Mouse (Mus musculus) bone marrow macrophage, adult 2 months (primary cell): ENCODE measurements at regions not wholly inside any gene's neighbourhood (a gene's known extent, or its start where the extent isn't known, plus 50 kb on each side); places are given as distances from the start of the nearest gene placed in this dataset.

Experiments
- H3K27ac ChIP-seq: 2 replicates; pipeline ENCODE4 v1.5.1; 2012; ENCODE audit warnings: low read depth, low read length; ENCODE audit not compliant: insufficient read depth
- H3K4me1 ChIP-seq: 2 replicates; pipeline ENCODE4 v1.6.1; 2012; ENCODE audit warnings: low read length; ENCODE audit not compliant: control insufficient read depth, insufficient read depth
- H3K4me3 ChIP-seq: 2 replicates; pipeline ENCODE4 v1.5.1; 2012; ENCODE audit warnings: mild to moderate bottlenecking, low read length, moderate library complexity; ENCODE audit not compliant: insufficient read depth
- CTCF ChIP-seq: IDR thresholded peaks from 2 replicates; pipeline ENCODE4 v1.5.1; 2012; ENCODE audit warnings: low read depth, mild to moderate bottlenecking, low read length, moderate library complexity
- POLR2A ChIP-seq: IDR thresholded peaks from 2 replicates; pipeline ENCODE4 v1.6.1; 2012; ENCODE audit warnings: mild to moderate bottlenecking, low read depth, low read length, borderline replicate concordance

GRCm38 (mm10) chr17:47064006-47064405, 53.6 kb upstream of the Ubr2 start:
- TF ChIP-seq POLR2A: no peak
- no peak for TF ChIP-seq CTCF
- H3K27ac ChIP-seq: peak overlapping the region; percentile 63
- peak overlapping the region; percentile 54 for H3K4me3 ChIP-seq
- peaks cover 21% of the 10 kb centered on the region for H3K4me1 ChIP-seq

GRCm38 (mm10) chr17:47061031-47061620, 50.8 kb upstream of the Ubr2 start:
- TF ChIP-seq POLR2A: no peak
- Histone ChIP-seq H3K4me3 (no peak overlapping the region), H3K4me1 (peaks cover 21% of the 10 kb centered on the region), H3K27ac (no peak overlapping the region)
